ENCODE assay signal across 8 mouse cellular contexts in genomic region chr14:100558378-100558777, GRCm38 (mm10).
A peak's percentile ranks its signal among the peaks of the same experiment; 100 is the strongest.
DNase-seq lines count a peak whose midpoint lies in the region; ATAC-seq lines count a peak whose summit lies in the region.

No protein-coding gene starts in this region.

- no peak overlapping the region for H3K27ac ChIP-seq in neural tube, embryonic 15.5 days (replicated peaks)

- no peak overlapping the region for H3K9ac ChIP-seq in neural tube, embryonic 15.5 days (replicated peaks)

- ATAC-seq in neural tube, embryonic 15.5 days (ENCODE audit: low FRiP score), result 0 out of 2 replicates have a peak, but pooled peaks have one; percentile 38
- no peak for ATAC-seq in erythroid progenitor cell, adult 5-6 weeks (replicated peaks; ENCODE audit: low FRiP score, poor library complexity, severe bottlenecking)

- peak; percentile 87 for DNase-seq in left cerebral cortex, postnatal 4 days
- no peak for DNase-seq in left cerebral cortex, adult 9 months (ENCODE audit: low spot score in 2 of 2)
- DNase-seq in embryo, embryonic 11.5 days (ENCODE audit: low read depth, low spot score), result peak; percentile 51
- peak; percentile 61 to 79 for DNase-seq in heart, adult 9 months (ENCODE audit: low spot score in 2 of 2)
- DNase-seq in kidney, postnatal 14 days, result peak; percentile 51
- no peak for DNase-seq in spleen, adult 12 weeks (ENCODE audit: low spot score)

- intact Hi-C loops in left cerebral cortex, postnatal 4 days (cut with DNase I), result no loop called here

- peaks cover 4% of the 10 kb centered on the region for H3K4me1 ChIP-seq in neural tube, embryonic 15.5 days

- H3K4me3 ChIP-seq in neural tube, embryonic 15.5 days (replicated peaks), result no peak overlapping the region

- WGBS in neural tube, embryonic 15.5 days, result 3% methylated on average over 4 of the region's 4 CpGs

- no peaks in the 10 kb centered on the region for H3K9me3 ChIP-seq in neural tube, embryonic 15.5 days (replicated peaks)

- peak overlapping the region; percentile 1; the same call in 1 of the 2 replicates for H3K4me2 ChIP-seq in neural tube, embryonic 15.5 days

- no peaks in the 10 kb centered on the region for H3K36me3 ChIP-seq in neural tube, embryonic 15.5 days

- no peaks in the 10 kb centered on the region for H3K27me3 ChIP-seq in neural tube, embryonic 15.5 days (replicated peaks)

Comparison
In these comparisons a context has a peak if more than half of its experiments do, and no peak if none do; other contexts are left out.
1. DNase-seq: peak in left cerebral cortex, postnatal 4 days (single experiment), embryo, embryonic 11.5 days (single experiment), heart, adult 9 months (2 of 2) and kidney, postnatal 14 days (single experiment); none in left cerebral cortex, adult 9 months (0 of 2) and spleen, adult 12 weeks (single experiment).